Mouse (Mus musculus): ENCODE measurements around the gene Gatad1. TPM values are rescaled to one million over a fixed set of nuclear protein-coding genes. Genes with fewer than 3 reads are reported as not detected.

The Gatad1 gene
- 50.9 and 57.6 TPM in 2 replicates for polyA plus RNA-seq (2015; fragmentation: Nextera tagmentation; extraction: Ambion mirVana)

DNA sequence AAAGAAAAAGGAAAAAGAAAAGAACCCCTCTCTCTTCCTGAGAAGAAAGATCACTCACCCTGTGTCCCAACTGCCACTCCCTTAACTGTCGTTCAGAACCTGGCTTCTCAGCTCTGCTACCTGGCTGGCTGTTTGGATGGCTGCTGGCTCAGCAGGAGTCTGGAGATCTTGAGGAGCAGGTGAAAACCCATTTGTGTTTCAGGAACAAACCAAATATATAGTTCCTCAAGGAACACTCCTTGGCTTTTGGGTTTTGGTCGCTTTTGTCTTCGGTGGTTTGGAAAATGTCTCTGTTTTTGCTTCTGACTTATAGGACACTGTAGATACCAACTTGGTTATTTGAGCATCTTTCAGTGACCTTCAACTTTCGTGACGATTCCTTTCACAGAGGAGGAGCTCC, at the start of gene Gatad1:
TSS of gene Gatad1 (minus strand) at position 101 of the 400 bp plus-strand sequence.
- WGBS = 75% methylated on average over 5 of the region's 5 CpGs
- ATAC-seq (replicated peaks; ENCODE audit: insufficient number of reproducible peaks, insufficient read depth, low FRiP score, low read depth) = no peak
- no peaks in the 10 kb centered on the region for H3K4me1 ChIP-seq (replicated peaks)

DNA sequence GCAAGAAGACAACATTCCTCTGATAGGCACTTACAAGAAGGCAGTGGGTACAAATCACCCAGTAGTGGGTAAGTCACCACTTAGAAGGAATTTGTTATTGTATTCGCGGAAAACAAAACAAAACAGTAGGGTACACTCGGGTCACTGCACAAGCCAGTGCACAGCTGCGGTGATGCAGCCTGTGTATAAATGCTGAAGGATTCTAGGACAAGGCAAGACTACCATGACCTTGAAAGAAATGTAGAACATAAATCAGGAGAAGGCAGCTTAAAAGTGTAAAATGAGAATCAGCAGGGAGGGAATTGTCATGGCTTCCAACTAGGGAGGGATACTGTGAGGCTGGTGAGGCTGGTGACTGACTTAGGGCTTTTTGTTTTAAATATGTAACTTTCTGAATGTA, 45.2 kb upstream of the Gatad1 start:
- 89% methylated on average over 4 of the region's 4 CpGs for WGBS
- H3K36me3 ChIP-seq = peaks cover 36% of the 10 kb centered on the region
- H3K4me1 ChIP-seq (replicated peaks) = no peaks in the 10 kb centered on the region
- H3K9ac ChIP-seq = no peak overlapping the region
- H3K27ac ChIP-seq = no peak overlapping the region
- no peaks in the 10 kb centered on the region for H3K9me3 ChIP-seq (replicated peaks)
- no peaks in the 10 kb centered on the region for H3K27me3 ChIP-seq
- no peak overlapping the region for H3K4me3 ChIP-seq
- H3K4me2 ChIP-seq = no peak overlapping the region
- no peak for ATAC-seq (replicated peaks; ENCODE audit: insufficient number of reproducible peaks, insufficient read depth, low FRiP score, low read depth)

More for the DNA sequence above, at the start of gene Gatad1:
- Histone ChIP-seq H3K27ac (no peak within 1 kb of the TSS), H3K4me2 (no peak within 1 kb of the TSS), H3K36me3 (no peaks in the 10 kb centered on the region), H3K4me3 (no peak within 1 kb of the TSS), H3K9ac (no peak within 1 kb of the TSS), H3K27me3 (no peaks in the 10 kb centered on the region), H3K9me3 (replicated peaks) (no peaks in the 10 kb centered on the region)

DNA sequence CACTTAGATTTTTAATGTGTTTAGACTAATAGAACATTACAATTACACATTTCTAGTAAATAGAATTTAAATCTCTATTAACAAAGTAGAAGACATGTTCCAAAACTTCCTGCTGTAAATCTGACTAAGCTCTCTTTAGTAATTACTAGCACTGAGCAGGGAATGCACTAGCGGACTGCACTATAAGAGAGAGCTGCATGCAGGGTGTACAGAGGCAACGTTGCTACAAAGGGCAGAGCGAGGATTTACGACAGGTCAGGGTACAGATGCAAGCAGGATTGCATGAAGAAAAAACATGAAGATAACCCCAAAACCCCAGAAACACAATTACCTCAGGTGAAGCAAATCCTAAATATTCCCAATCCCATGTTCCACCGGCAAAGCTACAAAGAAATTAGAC, 43.0 kb upstream of the Gatad1 start:
- WGBS = 96% methylated on average over 5 of the region's 5 CpGs
- H3K36me3 ChIP-seq = peaks cover 32% of the 10 kb centered on the region

DNA sequence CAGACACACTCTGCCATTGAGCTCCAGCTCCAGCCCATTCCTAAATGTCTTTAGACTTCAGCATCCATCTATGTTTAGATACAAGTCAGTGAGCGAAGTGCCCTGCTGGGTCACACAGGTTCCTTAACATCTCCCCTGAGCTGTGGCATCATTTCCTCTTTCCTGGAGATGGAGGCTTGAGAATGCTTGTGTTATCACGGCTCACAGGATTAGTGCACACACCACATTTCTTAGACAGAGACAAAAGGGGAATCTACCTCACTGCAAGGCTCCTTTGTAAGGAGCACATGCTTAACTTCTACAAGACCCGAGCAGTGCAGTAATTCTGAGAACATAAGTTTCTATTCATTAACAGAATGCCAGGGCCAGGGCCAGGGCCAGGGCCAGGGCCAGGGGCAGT, 39.0 kb upstream of the Gatad1 start:
- Histone ChIP-seq H3K9me3 (replicated peaks) (no peaks in the 10 kb centered on the region), H3K4me3 (no peak overlapping the region), H3K4me2 (no peak overlapping the region), H3K36me3 (peaks cover 42% of the 10 kb centered on the region), H3K27ac (no peak overlapping the region), H3K4me1 (replicated peaks) (no peaks in the 10 kb centered on the region), H3K27me3 (no peaks in the 10 kb centered on the region), H3K9ac (no peak overlapping the region)
- ATAC-seq (replicated peaks; ENCODE audit: insufficient number of reproducible peaks, insufficient read depth, low FRiP score, low read depth) = no peak
- 81% methylated on average over 3 of the region's 3 CpGs for WGBS

More for the DNA sequence above, 43.0 kb upstream of the Gatad1 start:
- Histone ChIP-seq H3K4me3 (no peak overlapping the region), H3K9me3 (replicated peaks) (no peaks in the 10 kb centered on the region), H3K27ac (no peak overlapping the region), H3K27me3 (no peaks in the 10 kb centered on the region), H3K4me1 (replicated peaks) (no peaks in the 10 kb centered on the region), H3K4me2 (no peak overlapping the region), H3K9ac (no peak overlapping the region)
- no peak for ATAC-seq (replicated peaks; ENCODE audit: insufficient number of reproducible peaks, insufficient read depth, low FRiP score, low read depth)

GRCm38 (mm10) chr5:3695191-3695590, 38.2 kb upstream of the Gatad1 start:
- Histone ChIP-seq H3K9me3 (replicated peaks) (no peaks in the 10 kb centered on the region), H3K4me3 (no peak overlapping the region), H3K36me3 (peaks cover 36% of the 10 kb centered on the region), H3K27me3 (no peaks in the 10 kb centered on the region), H3K4me2 (no peak overlapping the region), H3K9ac (no peak overlapping the region), H3K27ac (no peak overlapping the region), H3K4me1 (replicated peaks) (no peaks in the 10 kb centered on the region)
- 71% methylated on average over 4 of the region's 4 CpGs for WGBS
- no peak for ATAC-seq (replicated peaks; ENCODE audit: insufficient number of reproducible peaks, insufficient read depth, low FRiP score, low read depth)

DNA sequence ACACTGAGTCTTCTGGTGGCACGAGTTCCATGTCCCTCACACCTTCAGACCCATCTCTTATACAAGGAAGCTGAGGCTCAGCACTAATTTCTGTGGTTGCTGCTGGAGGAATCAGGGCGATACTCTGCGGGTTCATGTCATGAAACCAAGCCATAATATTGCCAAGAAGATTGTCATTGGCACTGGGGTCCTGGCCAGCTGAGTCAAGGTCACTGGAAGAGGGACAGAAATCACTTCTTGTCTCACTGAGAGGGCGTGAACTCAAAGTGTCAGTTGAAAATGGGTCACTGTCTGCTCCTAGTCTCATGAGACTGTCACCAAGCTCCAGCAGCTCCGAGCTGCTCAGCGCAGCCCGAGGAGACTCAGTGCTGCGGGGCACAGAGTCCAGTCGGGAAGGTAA, 36.0 kb upstream of the Gatad1 start:
- no peak for ATAC-seq (replicated peaks; ENCODE audit: insufficient number of reproducible peaks, insufficient read depth, low FRiP score, low read depth)
- 91% methylated on average over 9 of the region's 9 CpGs for WGBS
- Histone ChIP-seq H3K4me2 (no peak overlapping the region), H3K4me1 (replicated peaks) (no peaks in the 10 kb centered on the region), H3K4me3 (no peak overlapping the region), H3K27ac (no peak overlapping the region), H3K9ac (no peak overlapping the region), H3K36me3 (peaks cover 35% of the 10 kb centered on the region), H3K27me3 (no peaks in the 10 kb centered on the region), H3K9me3 (replicated peaks) (no peaks in the 10 kb centered on the region)

GRCm38 (mm10) chr5:3691283-3691682, 34.3 kb upstream of the Gatad1 start:
- H3K27me3 ChIP-seq = no peaks in the 10 kb centered on the region
- no peak overlapping the region for H3K9ac ChIP-seq
- H3K4me1 ChIP-seq (replicated peaks) = no peaks in the 10 kb centered on the region
- no peak for ATAC-seq (replicated peaks; ENCODE audit: insufficient number of reproducible peaks, insufficient read depth, low FRiP score, low read depth)
- 97% methylated on average over 3 of the region's 3 CpGs for WGBS
- no peak overlapping the region for H3K4me3 ChIP-seq
- H3K4me2 ChIP-seq = no peak overlapping the region
- no peak overlapping the region for H3K27ac ChIP-seq
- H3K36me3 ChIP-seq = peaks cover 35% of the 10 kb centered on the region
- no peaks in the 10 kb centered on the region for H3K9me3 ChIP-seq (replicated peaks)

- ATAC-seq (replicated peaks; ENCODE audit: insufficient number of reproducible peaks, insufficient read depth, low FRiP score, low read depth) = no peak
- Histone ChIP-seq H3K4me1 (replicated peaks) (no peaks in the 10 kb centered on the region), H3K4me2 (no peak overlapping the region), H3K9ac (no peak overlapping the region), H3K36me3 (peaks cover 24% of the 10 kb centered on the region), H3K9me3 (replicated peaks) (no peaks in the 10 kb centered on the region), H3K27me3 (no peaks in the 10 kb centered on the region), H3K4me3 (no peak overlapping the region), H3K27ac (no peak overlapping the region)
- whole genome bisulfite sequencing = 91% methylated on average over 8 of the region's 8 CpGs
Observed at GRCm38 (mm10) chr5:3688298-3688697, 31.3 kb upstream of the Gatad1 start.

DNA sequence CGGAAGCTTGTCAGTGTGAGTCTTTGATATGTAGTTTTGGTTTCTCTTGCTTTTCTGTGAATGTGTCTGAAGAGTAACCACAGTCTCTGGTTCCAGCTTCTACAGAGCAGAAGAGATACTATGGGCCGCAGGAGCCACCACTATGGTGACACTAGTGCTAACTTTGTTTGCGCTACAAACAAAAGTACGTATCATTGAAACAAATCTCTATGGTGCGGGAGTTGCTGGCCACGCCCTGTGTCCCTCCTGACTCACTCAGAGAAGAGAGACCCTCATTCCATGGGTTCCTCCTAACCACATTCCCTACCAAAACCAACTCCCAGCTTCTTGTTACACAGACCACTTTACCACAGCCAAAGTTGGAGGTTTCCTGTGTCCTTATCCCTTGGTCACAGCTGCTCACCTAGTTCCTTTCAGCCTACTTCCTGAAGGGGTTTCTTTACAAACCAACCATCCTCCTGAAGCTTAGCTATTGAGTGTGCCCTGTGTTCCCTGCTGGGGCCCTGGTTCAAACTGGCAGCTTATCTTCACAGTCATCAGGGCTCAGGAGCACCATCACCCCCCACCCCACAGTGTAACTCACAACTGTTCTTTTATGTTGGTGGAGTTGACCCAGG, 13.1 kb upstream of the Gatad1 start:
- Histone ChIP-seq H3K4me1 (replicated peaks) (no peaks in the 10 kb centered on the region), H3K4me3 (no peak overlapping the region), H3K9me3 (replicated peaks) (no peaks in the 10 kb centered on the region), H3K36me3 (no peaks in the 10 kb centered on the region), H3K4me2 (no peak overlapping the region), H3K27me3 (no peaks in the 10 kb centered on the region), H3K9ac (no peak overlapping the region), H3K27ac (no peak overlapping the region)
- ATAC-seq (replicated peaks; ENCODE audit: insufficient number of reproducible peaks, insufficient read depth, low FRiP score, low read depth) = 0 out of 2 replicates have a peak, but pooled peaks have one; percentile 31
- WGBS = 84% methylated on average over 6 of the region's 6 CpGs

DNA sequence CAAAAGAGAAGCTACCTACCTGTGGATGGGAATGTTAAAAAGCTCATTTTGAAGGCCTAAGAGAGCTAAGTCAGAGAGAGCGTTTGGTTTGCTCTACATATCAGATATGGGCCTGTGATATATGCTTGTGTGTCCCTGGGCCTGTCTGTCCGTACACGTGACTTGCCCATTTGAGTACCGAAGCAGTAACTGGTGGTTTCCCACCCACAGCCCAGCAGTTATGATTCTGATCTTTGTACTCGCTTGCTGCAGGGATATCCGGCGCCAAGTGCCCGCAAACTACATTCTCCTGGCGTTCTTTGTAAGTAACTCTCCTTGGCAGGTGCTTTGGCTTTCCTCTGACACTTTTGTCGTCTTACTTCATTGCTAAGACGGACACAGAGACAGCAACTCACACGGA, 9.6 kb upstream of the Gatad1 start:
- 84% methylated on average over 12 of the region's 12 CpGs for WGBS
- H3K9me3 ChIP-seq (replicated peaks) = no peaks in the 10 kb centered on the region
- no peak overlapping the region for H3K27ac ChIP-seq
- no peak for ATAC-seq (replicated peaks; ENCODE audit: insufficient number of reproducible peaks, insufficient read depth, low FRiP score, low read depth)
- no peaks in the 10 kb centered on the region for H3K36me3 ChIP-seq
- no peak overlapping the region for H3K4me2 ChIP-seq
- no peak overlapping the region for H3K9ac ChIP-seq
- H3K4me3 ChIP-seq = no peak overlapping the region
- H3K27me3 ChIP-seq = no peaks in the 10 kb centered on the region
- no peaks in the 10 kb centered on the region for H3K4me1 ChIP-seq (replicated peaks)

DNA sequence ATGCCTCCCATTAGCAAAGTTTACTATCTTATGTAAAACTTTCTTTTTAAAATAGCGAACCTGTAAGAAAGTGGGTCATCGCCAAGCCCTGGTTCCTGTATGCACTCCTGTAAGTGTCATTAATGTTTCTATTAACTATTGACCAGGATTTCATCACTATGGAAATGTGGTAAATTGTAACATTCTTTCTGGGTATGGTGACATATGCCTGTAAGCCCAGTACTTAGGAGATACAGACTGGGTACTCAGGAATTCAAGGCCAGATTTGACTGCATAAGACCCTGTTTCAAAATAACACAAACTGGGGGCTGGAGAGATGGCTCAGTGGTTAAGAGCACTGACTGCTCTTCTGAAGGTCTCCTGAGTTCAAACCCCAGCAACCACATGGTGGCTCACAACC, 8.2 kb upstream of the Gatad1 start:
- no peaks in the 10 kb centered on the region for H3K9me3 ChIP-seq (replicated peaks)
- no peak overlapping the region for H3K4me3 ChIP-seq
- H3K36me3 ChIP-seq = no peaks in the 10 kb centered on the region
- no peak overlapping the region for H3K27ac ChIP-seq
- no peaks in the 10 kb centered on the region for H3K4me1 ChIP-seq (replicated peaks)
- ATAC-seq (replicated peaks; ENCODE audit: insufficient number of reproducible peaks, insufficient read depth, low FRiP score, low read depth) = no peak
- H3K9ac ChIP-seq = no peak overlapping the region
- no peak overlapping the region for H3K4me2 ChIP-seq
- H3K27me3 ChIP-seq = no peaks in the 10 kb centered on the region
- 88% methylated on average over 2 of the region's 2 CpGs for WGBS

GRCm38 (mm10) chr5:3653801-3654200, 3.2 kb downstream of the Gatad1 start:
- WGBS = 81% methylated on average over 4 of the region's 4 CpGs
- Histone ChIP-seq H3K9me3 (replicated peaks) (no peaks in the 10 kb centered on the region), H3K27me3 (no peaks in the 10 kb centered on the region), H3K4me1 (replicated peaks) (no peaks in the 10 kb centered on the region), H3K4me2 (no peak overlapping the region), H3K27ac (no peak overlapping the region), H3K4me3 (no peak overlapping the region), H3K9ac (no peak overlapping the region), H3K36me3 (no peaks in the 10 kb centered on the region)
- no peak for ATAC-seq (replicated peaks; ENCODE audit: insufficient number of reproducible peaks, insufficient read depth, low FRiP score, low read depth)

All from heart, embryonic 15.5 days (tissue).